Mouse (Mus musculus): ENCODE data around the gene Kng1. TPM values are rescaled to one million over a fixed set of nuclear protein-coding genes. Genes with fewer than 3 reads are reported as not detected.

Kng1 gene
- 0.14 TPM for polyA plus RNA-seq (2014; fragmentation: Illumina TruSeq; extraction: RNeasy Lipid Tissue Mini Kit (QIAGEN cat#74804); ENCODE audit: low read depth, low replicate concordance)

DNA sequence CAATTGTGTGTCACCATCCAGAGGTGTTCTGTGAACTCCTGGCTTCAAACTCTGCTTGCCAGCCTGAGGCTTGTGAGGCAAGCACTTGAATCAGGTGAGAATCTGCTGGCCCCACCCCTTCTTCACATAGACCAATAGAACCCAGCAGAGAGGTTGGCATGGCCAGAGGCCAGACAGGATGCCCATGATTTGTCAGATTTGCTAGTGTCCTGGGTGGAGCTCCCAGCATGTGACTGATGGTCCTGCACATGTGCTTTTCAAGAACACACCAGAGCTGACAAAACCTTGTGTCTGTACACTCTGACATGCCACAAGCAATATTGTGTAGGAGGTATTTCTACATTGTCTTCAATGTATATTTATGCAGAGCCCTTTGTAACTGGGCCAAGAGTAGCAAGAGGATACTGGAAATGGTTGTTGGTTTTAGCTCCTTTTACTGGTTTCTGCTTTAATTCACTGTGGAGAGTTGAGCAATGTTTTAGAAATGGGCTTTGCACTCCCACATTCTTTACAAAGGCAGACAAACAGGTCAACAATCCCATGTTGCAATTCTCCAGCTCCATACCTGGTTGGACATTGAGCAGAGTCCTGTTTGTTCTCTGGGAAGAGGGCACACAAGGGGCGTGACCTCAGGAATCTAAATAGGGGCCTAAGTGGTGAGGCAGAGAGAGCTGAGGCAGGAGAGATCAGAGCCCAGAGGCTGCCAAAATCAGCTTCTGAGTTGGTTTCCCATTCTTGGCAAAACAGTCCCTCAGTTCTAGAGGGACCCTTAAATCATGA is at the start of gene Kng1:
Gene Kng1 (plus strand): TSS at position 198 of the 780 bp plus-strand sequence.

DNA sequence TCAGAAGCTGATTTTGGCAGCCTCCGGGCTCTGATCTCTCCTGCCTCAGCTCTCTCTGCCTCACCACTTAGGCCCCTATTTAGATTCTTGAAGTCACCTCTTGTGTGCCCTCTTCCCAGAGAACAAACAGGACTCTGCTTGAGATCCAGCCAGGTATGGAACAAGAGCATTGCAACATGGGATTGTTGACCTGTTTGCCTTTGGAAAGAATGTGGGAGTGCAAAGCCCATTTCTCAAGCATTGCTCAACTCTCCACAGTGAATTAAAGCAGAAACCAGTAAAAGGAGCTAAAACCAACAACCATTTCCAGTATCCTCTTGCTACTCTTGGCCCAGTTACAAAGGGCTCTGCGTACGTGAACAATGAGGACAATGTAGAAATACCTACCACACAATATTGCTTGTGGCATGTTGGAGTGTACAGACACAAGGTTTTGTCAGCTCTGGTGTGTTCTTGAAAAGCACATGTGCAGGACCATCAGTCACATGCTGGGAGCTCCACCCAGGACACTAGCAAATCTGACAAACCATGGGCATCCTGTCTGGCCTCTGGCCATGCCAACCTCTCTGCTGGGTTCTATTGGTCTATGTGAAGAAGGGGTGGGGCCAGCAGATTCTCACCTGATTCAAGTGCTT is 28.6 kb upstream of the Kng1 start, which contains the start of gene Kng2:
Gene Kng2 (minus strand): TSS at position 517 of the 635 bp plus-strand sequence.

DNA sequence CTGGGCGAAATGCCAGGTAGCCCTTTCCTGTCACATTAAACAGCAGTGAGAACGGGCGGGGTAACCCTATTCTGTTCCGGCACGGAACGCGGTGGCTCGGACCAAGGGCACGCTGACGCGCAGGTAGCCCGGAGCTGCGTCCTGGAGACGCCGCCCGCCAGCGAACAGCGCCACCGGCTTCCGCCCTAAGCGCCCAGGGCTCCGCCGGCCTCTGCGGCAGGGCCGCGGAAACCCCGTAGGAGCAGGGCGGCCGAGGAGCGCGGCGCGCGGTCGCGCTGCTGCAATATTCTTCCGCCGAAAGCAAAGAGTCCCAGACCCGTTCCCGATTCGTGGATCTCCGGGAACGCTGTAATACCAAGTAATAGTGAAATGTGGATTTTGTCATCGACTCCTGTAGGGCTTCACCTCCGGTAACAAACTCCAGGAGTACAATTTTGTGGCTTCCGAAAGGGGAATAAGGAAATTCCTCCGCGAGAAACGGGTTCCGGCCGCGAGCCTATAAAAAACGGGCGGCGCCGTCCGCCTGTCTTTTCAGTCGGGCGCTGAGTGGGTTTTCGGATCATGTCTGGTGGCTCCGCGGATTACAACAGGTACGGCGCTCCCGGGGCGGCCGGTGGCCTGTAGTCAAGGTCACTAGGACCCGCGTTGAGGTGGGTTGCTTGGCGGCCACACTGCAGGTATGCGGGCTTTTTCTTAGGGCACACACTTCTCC is 49.7 kb downstream of the Kng1 start, which contains the start of gene Eif4a2:
Gene Eif4a2 (plus strand): TSS at position 214 of the 712 bp plus-strand sequence.

DNA sequence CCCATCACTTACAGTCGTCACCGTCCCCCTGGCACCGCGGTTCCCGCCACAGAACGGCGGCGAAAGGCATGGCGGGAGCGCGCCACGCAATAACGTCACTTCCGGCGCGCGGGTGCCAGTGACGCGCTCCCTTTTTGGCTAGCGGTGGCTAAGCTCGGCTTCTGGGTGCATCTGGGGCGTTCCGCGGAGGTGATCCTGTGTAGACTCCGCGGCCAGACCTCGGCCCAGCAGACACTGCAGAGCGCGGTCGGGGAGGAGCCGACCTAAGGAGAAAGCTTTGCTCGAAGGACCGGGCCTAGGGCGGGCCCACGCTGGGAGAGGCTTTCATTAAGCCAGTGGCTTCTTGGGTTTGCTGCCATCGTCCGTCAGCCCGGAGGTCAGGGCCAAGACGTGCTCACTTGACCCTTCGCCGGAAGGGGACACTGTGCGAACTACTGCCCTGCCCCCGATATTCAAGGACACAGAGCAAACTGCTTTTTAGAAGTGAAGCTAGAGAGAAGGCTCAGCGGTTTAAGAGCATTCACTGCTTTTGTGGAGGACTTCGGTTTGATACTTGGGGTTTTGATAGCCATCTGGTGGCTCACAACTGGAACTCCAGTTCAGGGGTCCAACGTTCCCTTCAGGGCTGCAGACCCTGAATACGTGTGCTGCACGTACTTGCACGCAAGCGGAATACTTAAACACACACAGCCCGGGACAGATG is 70.2 kb downstream of the Kng1 start, which contains the start of gene Rfc4:
Gene Rfc4 (minus strand): TSS at position 65 of the 703 bp plus-strand sequence.

Other genes starting within 250 kb of the Kng1 start
- not detected for gene Crygs, start 246.3 kb upstream of the Kng1 start, polyA plus RNA-seq (2014; fragmentation: Illumina TruSeq; extraction: RNeasy Lipid Tissue Mini Kit (QIAGEN cat#74804); ENCODE audit: low read depth, low replicate concordance)
- gene Tbccd1, start 200.2 kb upstream of the Kng1 start, polyA plus RNA-seq (2014; fragmentation: Illumina TruSeq; extraction: RNeasy Lipid Tissue Mini Kit (QIAGEN cat#74804); ENCODE audit: low read depth, low replicate concordance), result 14.2 TPM
- 69.4 TPM for gene Dnajb11, start 200.0 kb upstream of the Kng1 start, polyA plus RNA-seq (2014; fragmentation: Illumina TruSeq; extraction: RNeasy Lipid Tissue Mini Kit (QIAGEN cat#74804); ENCODE audit: low read depth, low replicate concordance)
- not detected for gene Ahsg, start 166.6 kb upstream of the Kng1 start, polyA plus RNA-seq (2014; fragmentation: Illumina TruSeq; extraction: RNeasy Lipid Tissue Mini Kit (QIAGEN cat#74804); ENCODE audit: low read depth, low replicate concordance)
- gene Fetub, start 139.5 kb upstream of the Kng1 start, polyA plus RNA-seq (2014; fragmentation: Illumina TruSeq; extraction: RNeasy Lipid Tissue Mini Kit (QIAGEN cat#74804); ENCODE audit: low read depth, low replicate concordance), result 0.97 TPM
- gene Hrg, start 106.8 kb upstream of the Kng1 start, polyA plus RNA-seq (2014; fragmentation: Illumina TruSeq; extraction: RNeasy Lipid Tissue Mini Kit (QIAGEN cat#74804); ENCODE audit: low read depth, low replicate concordance), result not detected
- not detected for gene Kng2, start 28.4 kb upstream of the Kng1 start, polyA plus RNA-seq (2014; fragmentation: Illumina TruSeq; extraction: RNeasy Lipid Tissue Mini Kit (QIAGEN cat#74804); ENCODE audit: low read depth, low replicate concordance)
- 562 TPM for gene Eif4a2, start 49.6 kb downstream of the Kng1 start, polyA plus RNA-seq (2014; fragmentation: Illumina TruSeq; extraction: RNeasy Lipid Tissue Mini Kit (QIAGEN cat#74804); ENCODE audit: low read depth, low replicate concordance)
- 114 TPM for gene Rfc4, start 69.9 kb downstream of the Kng1 start, polyA plus RNA-seq (2014; fragmentation: Illumina TruSeq; extraction: RNeasy Lipid Tissue Mini Kit (QIAGEN cat#74804); ENCODE audit: low read depth, low replicate concordance)
- gene Adipoq, start 88.7 kb downstream of the Kng1 start, polyA plus RNA-seq (2014; fragmentation: Illumina TruSeq; extraction: RNeasy Lipid Tissue Mini Kit (QIAGEN cat#74804); ENCODE audit: low read depth, low replicate concordance), result 10.3 TPM
- gene St6gal1, start 166.9 kb downstream of the Kng1 start, polyA plus RNA-seq (2014; fragmentation: Illumina TruSeq; extraction: RNeasy Lipid Tissue Mini Kit (QIAGEN cat#74804); ENCODE audit: low read depth, low replicate concordance), result 6.6 TPM